Mouse (Mus musculus): ENCODE measurements around the gene Mrpl23.

GRCm38 (mm10) chr7:142538291-142538690 is 5.8 kb downstream of the Mrpl23 start:
- no peak for TF ChIP-seq FOSL1 (IDR thresholded peaks at IDR 0.05; ENCODE audit: insufficient read depth, low read length, poor library complexity, severe bottlenecking)
- no peak for TF ChIP-seq CTCF (IDR thresholded peaks at IDR 0.05; ENCODE audit: control insufficient read depth, insufficient read depth, insufficient read length)
- no peak for TF ChIP-seq MAX (IDR thresholded peaks at IDR 0.05)
- no peak for TF ChIP-seq USF1 (IDR thresholded peaks at IDR 0.05; ENCODE audit: low read depth)
